Comparison of ENCODE assay signal across 23 mouse cellular contexts in the genomic region with DNA sequence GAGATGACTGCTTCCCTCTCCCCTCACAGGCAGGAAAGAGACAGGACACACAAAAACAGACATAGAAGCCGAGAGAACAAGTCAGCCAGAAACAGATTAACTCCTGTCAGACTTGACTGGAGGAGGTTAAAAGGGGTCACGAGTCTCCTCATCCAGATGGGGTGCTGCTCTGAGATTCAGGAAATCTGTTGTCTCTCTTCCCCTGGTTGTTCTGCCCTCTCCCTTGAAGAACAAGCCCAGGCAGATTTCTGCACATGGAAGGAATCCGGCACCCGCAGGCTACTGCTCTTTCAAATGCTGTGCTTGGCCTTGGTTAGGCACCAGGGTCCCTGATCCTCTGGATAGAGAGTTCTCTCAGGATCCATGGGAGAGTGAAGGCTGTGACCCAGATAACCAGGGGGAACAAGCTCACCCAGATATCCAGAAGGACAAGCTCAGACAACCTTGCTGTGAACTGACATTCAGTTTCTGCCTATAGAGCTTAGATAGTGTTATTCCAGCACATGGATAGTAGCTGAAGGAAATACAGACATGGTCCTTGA. TPM values are rescaled to one million over a fixed set of nuclear protein-coding genes. Genes with fewer than 3 reads are reported as not detected.
A peak's percentile ranks its signal among the peaks of the same experiment; 100 is the strongest.
DNase-seq lines count a peak whose midpoint lies in the region; ATAC-seq lines count a peak whose summit lies in the region.
"Had no signal": no experiment of that assay in that cellular context is flagged by ENCODE, and none has a peak within 500 bp of the region (broad histone marks: within the 10 kb centered on the region; RNA-seq: fewer than 3 reads in every experiment).

No protein-coding gene starts in this region.

- no peak overlapping the region for H3K4me3 ChIP-seq in heart, embryonic 16.5 days (ENCODE audit: low read length)
- H3K4me3 ChIP-seq in midbrain, embryonic 10.5 days: no peak overlapping the region
- no peak overlapping the region for H3K4me3 ChIP-seq in midbrain, embryonic 15.5 days
- no peak overlapping the region for H3K4me3 ChIP-seq in embryonic facial prominence, embryonic 13.5 days
- no peak overlapping the region for H3K4me3 ChIP-seq in stomach, embryonic 16.5 days (replicated peaks; ENCODE audit: low read length)
- H3K4me3 ChIP-seq: neural tube, embryonic 13.5 days had no signal

- H3K36me3 ChIP-seq in heart, embryonic 16.5 days (ENCODE audit: control insufficient read depth, insufficient read depth): peaks cover 8% of the 10 kb centered on the region
- peaks cover 28% of the 10 kb centered on the region for H3K36me3 ChIP-seq in midbrain, embryonic 10.5 days
- H3K36me3 ChIP-seq in midbrain, embryonic 15.5 days (replicated peaks): no peaks in the 10 kb centered on the region
- H3K36me3 ChIP-seq in embryonic facial prominence, embryonic 13.5 days: peaks cover 24% of the 10 kb centered on the region
- H3K36me3 ChIP-seq in stomach, embryonic 16.5 days (ENCODE audit: control insufficient read depth, insufficient read depth, low read length): peaks cover 9% of the 10 kb centered on the region

- no peak overlapping the region for H3K27ac ChIP-seq in heart, embryonic 16.5 days (ENCODE audit: low read length)
- 0 out of 2 replicates have a peak overlapping the region, but pooled peaks have one; percentile 38 for H3K27ac ChIP-seq in midbrain, embryonic 10.5 days (replicated peaks)
- no peak overlapping the region for H3K27ac ChIP-seq in midbrain, embryonic 15.5 days
- peak overlapping the region; percentile 66 for H3K27ac ChIP-seq in embryonic facial prominence, embryonic 13.5 days
- peak overlapping the region; percentile 79 for H3K27ac ChIP-seq in stomach, embryonic 16.5 days (ENCODE audit: low read length)
- H3K27ac ChIP-seq: hindbrain, postnatal 0 days; neural tube, embryonic 13.5 days had no signal

- intact Hi-C loops in heart, postnatal 14 days (cut with DNase I): no loop called here

- WGBS in heart, embryonic 16.5 days: 60% methylated on average over 4 of the region's 4 CpGs
- 50% methylated on average over 4 of the region's 4 CpGs for WGBS in midbrain, embryonic 10.5 days
- WGBS in midbrain, embryonic 15.5 days: 51% methylated on average over 4 of the region's 4 CpGs
- WGBS in embryonic facial prominence, embryonic 13.5 days: 37% methylated on average over 4 of the region's 4 CpGs
- WGBS in stomach, embryonic 16.5 days: 47% methylated on average over 4 of the region's 4 CpGs

- ATAC-seq in heart, embryonic 16.5 days (replicated peaks; ENCODE audit: extremely low read depth, insufficient read depth, low FRiP score): peak; percentile 41; the same call in 1 of the 2 replicates
- ATAC-seq in midbrain, embryonic 15.5 days (replicated peaks): no peak
- 0 out of 2 replicates have a peak, but pooled peaks have one; percentile 43 for ATAC-seq in embryonic facial prominence, embryonic 13.5 days (ENCODE audit: insufficient number of reproducible peaks, insufficient read depth, low FRiP score, low TSS enrichment, low read depth)
- no peak; the same call in 1 of the 2 replicates for ATAC-seq in stomach, embryonic 16.5 days (ENCODE audit: insufficient read depth, low FRiP score)
- ATAC-seq: liver, postnatal 0 days had no signal

- no peak overlapping the region for H3K9ac ChIP-seq in heart, embryonic 16.5 days (ENCODE audit: low read length)
- H3K9ac ChIP-seq in midbrain, embryonic 15.5 days: no peak overlapping the region
- no peak overlapping the region for H3K9ac ChIP-seq in embryonic facial prominence, embryonic 13.5 days
- H3K9ac ChIP-seq in stomach, embryonic 16.5 days (ENCODE audit: low read length): 0 out of 2 replicates have a peak overlapping the region, but pooled peaks have one; percentile 33
- H3K9ac ChIP-seq: liver, postnatal 0 days; neural tube, embryonic 13.5 days had no signal

- H3K4me1 ChIP-seq in heart, embryonic 16.5 days (ENCODE audit: control insufficient read depth, insufficient read depth, low read length): peaks cover 4% of the 10 kb centered on the region; the same call in 1 of the 2 replicates
- H3K4me1 ChIP-seq in midbrain, embryonic 10.5 days: peaks cover 10% of the 10 kb centered on the region
- H3K4me1 ChIP-seq in midbrain, embryonic 15.5 days: no peaks in the 10 kb centered on the region
- no peaks in the 10 kb centered on the region for H3K4me1 ChIP-seq in embryonic facial prominence, embryonic 13.5 days
- H3K4me1 ChIP-seq in stomach, embryonic 16.5 days (ENCODE audit: control insufficient read depth, insufficient read depth, low read length): peaks cover 22% of the 10 kb centered on the region; the same call in 1 of the 2 replicates
- H3K4me1 ChIP-seq: neural tube, embryonic 13.5 days had no signal

- H3K9me3 ChIP-seq in heart, embryonic 16.5 days (replicated peaks; ENCODE audit: control insufficient read depth, low read length): no peaks in the 10 kb centered on the region
- no peaks in the 10 kb centered on the region for H3K9me3 ChIP-seq in midbrain, embryonic 10.5 days (replicated peaks)
- no peaks in the 10 kb centered on the region for H3K9me3 ChIP-seq in midbrain, embryonic 15.5 days
- H3K9me3 ChIP-seq in embryonic facial prominence, embryonic 13.5 days: no peaks in the 10 kb centered on the region
- no peaks in the 10 kb centered on the region for H3K9me3 ChIP-seq in stomach, embryonic 16.5 days (replicated peaks; ENCODE audit: control insufficient read depth, low read length)
- H3K9me3 ChIP-seq: neural tube, embryonic 13.5 days had no signal

- H3K4me2 ChIP-seq in heart, embryonic 16.5 days (ENCODE audit: low read depth, low read length): no peak overlapping the region
- no peak overlapping the region for H3K4me2 ChIP-seq in midbrain, embryonic 15.5 days
- no peak overlapping the region for H3K4me2 ChIP-seq in embryonic facial prominence, embryonic 13.5 days
- H3K4me2 ChIP-seq in stomach, embryonic 16.5 days (ENCODE audit: low read depth, low read length): no peak overlapping the region; the same call in 1 of the 2 replicates
- H3K4me2 ChIP-seq: neural tube, embryonic 13.5 days had no signal

- H3K27me3 ChIP-seq in heart, embryonic 16.5 days (ENCODE audit: control insufficient read depth, insufficient read depth, low read length): no peaks in the 10 kb centered on the region
- H3K27me3 ChIP-seq in midbrain, embryonic 10.5 days (ENCODE audit: low read depth, poor library complexity, severe bottlenecking): no peaks in the 10 kb centered on the region
- no peaks in the 10 kb centered on the region for H3K27me3 ChIP-seq in midbrain, embryonic 15.5 days (replicated peaks)
- no peaks in the 10 kb centered on the region for H3K27me3 ChIP-seq in embryonic facial prominence, embryonic 13.5 days
- H3K27me3 ChIP-seq in stomach, embryonic 16.5 days (ENCODE audit: control insufficient read depth, insufficient read depth, low read length): no peaks in the 10 kb centered on the region
- H3K27me3 ChIP-seq: neural tube, embryonic 13.5 days had no signal

- DNase-seq in heart, postnatal 14 days: no peak
- DNase-seq in midbrain, embryonic 10.5 days (ENCODE audit: low spot score): no peak
- DNase-seq in left cerebral cortex, adult 8-10 months (ENCODE audit: low spot score in 2 of 2): no peak
- DNase-seq in adrenal gland, postnatal 10 days: no peak
- DNase-seq: adrenal gland, postnatal 25 days; B cell, adult 2 months; cerebellum, postnatal 25 days; gastrocnemius, postnatal 36 days; kidney, adult 8-10 months; liver, postnatal 0 days; right cerebral cortex, postnatal 14 days had no signal

RNA-seq across cellular contexts. Expression of gene Calm5, which starts 23.8 kb away (rescaled TPM):
- not detected in 2 replicates for polyA plus RNA-seq in heart, embryonic 16.5 days (2015; fragmentation: Nextera tagmentation; extraction: Ambion mirVana)
- total RNA-seq in heart, postnatal 14 days (2021): not detected
- not detected in 2 replicates for polyA plus RNA-seq in midbrain, embryonic 10.5 days (2016; fragmentation: Nextera tagmentation; extraction: Ambion mirVana)
- polyA plus RNA-seq in midbrain, embryonic 15.5 days (2015; fragmentation: Nextera tagmentation; extraction: Ambion mirVana): not detected in 2 replicates
- polyA plus RNA-seq in embryonic facial prominence, embryonic 13.5 days (2015; fragmentation: Nextera tagmentation; extraction: Ambion mirVana): not detected in 2 replicates
- polyA plus RNA-seq in stomach, embryonic 16.5 days (2015; fragmentation: Nextera tagmentation; extraction: Ambion mirVana): not detected in 2 replicates
- not detected for total RNA-seq in left cerebral cortex, adult 8-10 months (2022)
- total RNA-seq in adrenal gland, postnatal 10 days (2021): not detected
- total RNA-seq: adrenal gland, postnatal 25 days; gastrocnemius, postnatal 36 days; hindbrain, postnatal 0 days; layer of hippocampus, postnatal 10 days; left cerebral cortex, postnatal 36 days; megakaryocyte progenitor cell, adult 5-6 weeks; midbrain, postnatal 0 days had no signal
- polyA plus RNA-seq: heart, embryonic 14.5 days; hindbrain, postnatal 0 days; liver, postnatal 0 days; midbrain, postnatal 0 days; neural tube, embryonic 13.5 days had no signal

RNA-seq across cellular contexts. Expression of gene Calm4, which starts 40.2 kb away (rescaled TPM):
- 0.16 TPM in 1 of 2 replicates, not detected in the other for polyA plus RNA-seq in heart, embryonic 16.5 days (2015; fragmentation: Nextera tagmentation; extraction: Ambion mirVana)
- not detected for total RNA-seq in heart, postnatal 14 days (2021)
- polyA plus RNA-seq in midbrain, embryonic 10.5 days (2016; fragmentation: Nextera tagmentation; extraction: Ambion mirVana): not detected in 2 replicates
- polyA plus RNA-seq in midbrain, embryonic 15.5 days (2015; fragmentation: Nextera tagmentation; extraction: Ambion mirVana): not detected in 2 replicates
- 4.1 and 4.7 TPM in 2 replicates for polyA plus RNA-seq in embryonic facial prominence, embryonic 13.5 days (2015; fragmentation: Nextera tagmentation; extraction: Ambion mirVana)
- polyA plus RNA-seq in stomach, embryonic 16.5 days (2015; fragmentation: Nextera tagmentation; extraction: Ambion mirVana): 1.9 and 2.1 TPM in 2 replicates
- total RNA-seq in left cerebral cortex, adult 8-10 months (2022): not detected
- not detected for total RNA-seq in adrenal gland, postnatal 10 days (2021)
- total RNA-seq: adrenal gland, postnatal 25 days; gastrocnemius, postnatal 36 days; hindbrain, postnatal 0 days; layer of hippocampus, postnatal 10 days; left cerebral cortex, postnatal 36 days; megakaryocyte progenitor cell, adult 5-6 weeks had no signal
- polyA plus RNA-seq: heart, embryonic 14.5 days; liver, postnatal 0 days; midbrain, postnatal 0 days; neural tube, embryonic 13.5 days had no signal

RNA-seq across cellular contexts. Expression of gene Net1, which starts 40.3 kb away (rescaled TPM):
- polyA plus RNA-seq in heart, embryonic 16.5 days (2015; fragmentation: Nextera tagmentation; extraction: Ambion mirVana): 37.2 and 39.5 TPM in 2 replicates
- total RNA-seq in heart, postnatal 14 days (2021): 10 to 100 TPM; 28.2 to 29.4 TPM
- 42.9 and 45.7 TPM in 2 replicates for polyA plus RNA-seq in midbrain, embryonic 10.5 days (2016; fragmentation: Nextera tagmentation; extraction: Ambion mirVana)
- 10.7 and 12.2 TPM in 2 replicates for polyA plus RNA-seq in midbrain, embryonic 15.5 days (2015; fragmentation: Nextera tagmentation; extraction: Ambion mirVana)
- 137 and 173 TPM in 2 replicates for polyA plus RNA-seq in embryonic facial prominence, embryonic 13.5 days (2015; fragmentation: Nextera tagmentation; extraction: Ambion mirVana)
- polyA plus RNA-seq in stomach, embryonic 16.5 days (2015; fragmentation: Nextera tagmentation; extraction: Ambion mirVana): 110 and 113 TPM in 2 replicates
- 10 to 100 TPM; 34.6 to 65.6 (median 55.6) TPM for total RNA-seq in left cerebral cortex, adult 8-10 months (2022)
- 10 to 100 TPM; 56.1 to 98.2 TPM for total RNA-seq in adrenal gland, postnatal 10 days (2021)

RNA-seq across cellular contexts. Expression of gene Tubal3, which starts 40.3 kb away (rescaled TPM):
- polyA plus RNA-seq in heart, embryonic 16.5 days (2015; fragmentation: Nextera tagmentation; extraction: Ambion mirVana): 0.13 TPM in 1 of 2 replicates, not detected in the other
- not detected for total RNA-seq in heart, postnatal 14 days (2021)
- polyA plus RNA-seq in midbrain, embryonic 10.5 days (2016; fragmentation: Nextera tagmentation; extraction: Ambion mirVana): not detected in 2 replicates
- polyA plus RNA-seq in midbrain, embryonic 15.5 days (2015; fragmentation: Nextera tagmentation; extraction: Ambion mirVana): not detected in 2 replicates
- polyA plus RNA-seq in embryonic facial prominence, embryonic 13.5 days (2015; fragmentation: Nextera tagmentation; extraction: Ambion mirVana): 0.14 TPM in 1 of 2 replicates, not detected in the other
- polyA plus RNA-seq in stomach, embryonic 16.5 days (2015; fragmentation: Nextera tagmentation; extraction: Ambion mirVana): 3.8 and 3.9 TPM in 2 replicates
- total RNA-seq in left cerebral cortex, adult 8-10 months (2022): not detected
- total RNA-seq in adrenal gland, postnatal 10 days (2021): not detected
- total RNA-seq: adrenal gland, postnatal 25 days; gastrocnemius, postnatal 36 days; hindbrain, postnatal 0 days; layer of hippocampus, postnatal 10 days; left cerebral cortex, postnatal 36 days; megakaryocyte progenitor cell, adult 5-6 weeks; midbrain, postnatal 0 days had no signal
- polyA plus RNA-seq: heart, embryonic 14.5 days; hindbrain, postnatal 0 days; liver, postnatal 0 days; midbrain, postnatal 0 days; neural tube, embryonic 13.5 days; thymus, postnatal 0 days had no signal

Comparison
In these comparisons a context has a peak if more than half of its experiments do, and no peak if none do; other contexts are left out.
1. H3K27ac ChIP-seq: peak in midbrain, embryonic 10.5 days (single experiment), embryonic facial prominence, embryonic 13.5 days (single experiment) and stomach, embryonic 16.5 days (single experiment); none in heart, embryonic 16.5 days (single experiment) and midbrain, embryonic 15.5 days (single experiment).
2. ATAC-seq: peak in heart, embryonic 16.5 days (single experiment) and embryonic facial prominence, embryonic 13.5 days (single experiment); none in midbrain, embryonic 15.5 days (single experiment) and stomach, embryonic 16.5 days (single experiment).